Mouse (Mus musculus): ENCODE data around the gene Dbf4. TPM values are rescaled to one million over a fixed set of nuclear protein-coding genes. Genes with fewer than 3 reads are reported as not detected.

The Dbf4 gene
- total and polyA plus RNA-seq, 3 experiments = 53.9 to 71.4 TPM; not detected in 1

DNA sequence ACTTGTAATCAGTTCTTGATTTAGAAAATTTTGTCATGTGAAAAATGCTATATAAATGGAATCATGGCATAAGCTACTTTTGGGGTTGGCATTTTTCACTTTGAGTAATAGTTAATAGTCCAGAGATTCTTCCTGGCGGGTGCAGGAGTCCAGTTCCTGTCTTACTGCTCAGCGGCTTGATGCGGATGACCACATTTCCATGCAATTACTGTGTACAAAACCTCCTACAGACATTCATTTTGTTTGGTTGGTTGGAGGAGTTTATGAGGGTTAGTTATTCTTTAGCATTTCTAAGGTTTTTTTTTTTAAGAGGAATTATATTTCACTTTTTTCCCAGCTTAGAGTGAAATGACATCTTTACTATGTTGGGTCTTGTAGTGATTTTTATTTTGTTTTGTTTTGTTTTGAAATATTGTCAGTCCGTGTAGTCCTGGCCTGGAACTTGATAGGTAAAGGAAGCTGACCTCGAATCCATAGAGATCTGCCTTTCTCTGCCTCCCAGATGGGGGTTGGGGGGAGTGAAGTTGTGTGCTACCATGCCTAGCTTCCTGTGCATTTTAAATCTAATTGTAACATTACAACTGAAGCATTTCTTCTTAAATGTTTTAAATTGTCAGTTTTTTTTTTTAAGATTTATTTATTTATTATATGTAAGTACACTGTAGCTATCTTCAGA is 15.1 kb upstream of the Dbf4 start:
- TF ChIP-seq USF2 (IDR thresholded peaks at IDR 0.05; ENCODE audit: borderline replicate concordance in 1 of 2, insufficient read depth in 1 of 2, low read depth in 1 of 2, low read length in 2 of 2) = no peak
- no peak for TF ChIP-seq ELF1 (IDR thresholded peaks at IDR 0.05; ENCODE audit: low read depth, low read length)
- Histone ChIP-seq H3K9ac (ENCODE audit: control insufficient read depth, low read depth, low read length, poor library complexity, severe bottlenecking) (no peak overlapping the region), H3K79me2 (ENCODE audit: control insufficient read depth, insufficient read depth, low read length, poor library complexity) (no peaks in the 10 kb centered on the region), H3K4me1 (ENCODE audit: control insufficient read depth in 1 of 2, insufficient read depth in 2 of 2, low read length in 2 of 2) (no peaks in the 10 kb centered on the region), H3K9me3 (replicated peaks; ENCODE audit: insufficient read depth, low read length) (no peaks in the 10 kb centered on the region), H3K4me3 (ENCODE audit: control insufficient read depth in 1 of 2, insufficient read depth in 1 of 2, low read depth in 2 of 2, low read length in 2 of 2) (no peak overlapping the region), H3K27ac (ENCODE audit: control insufficient read depth, low read depth, low read length) (no peak overlapping the region), H3K36me3 (ENCODE audit: control insufficient read depth in 1 of 2, insufficient read depth in 2 of 2, low read length in 2 of 2) (peaks cover 0 to 10% of the 10 kb centered on the region in 2 experiments; a peak in 2 of 4 replicates), H3K27me3 (ENCODE audit: control insufficient read depth in 1 of 2, insufficient read depth in 2 of 2, low read length in 2 of 2) (no peaks in the 10 kb centered on the region)
- DNase-seq (ENCODE audit: low read depth, low spot score) = no peak

GRCm38 (mm10) chr5:8425899-8426298 is 3.4 kb upstream of the Dbf4 start:
- Histone ChIP-seq H3K9me3 (replicated peaks; ENCODE audit: insufficient read depth, low read length) (no peaks in the 10 kb centered on the region), H3K4me1 (ENCODE audit: control insufficient read depth in 1 of 2, insufficient read depth in 2 of 2, low read length in 2 of 2) (peaks cover 12 to 16% of the 10 kb centered on the region in 2 experiments; a peak in 3 of 4 replicates), H3K36me3 (ENCODE audit: control insufficient read depth in 1 of 2, insufficient read depth in 2 of 2, low read length in 2 of 2) (peaks cover 6 to 30% of the 10 kb centered on the region in 2 experiments), H3K79me2 (ENCODE audit: control insufficient read depth, insufficient read depth, low read length, poor library complexity) (peaks cover 21% of the 10 kb centered on the region), H3K27ac (ENCODE audit: control insufficient read depth, low read depth, low read length) (no peak overlapping the region; the same call in 1 of the 2 replicates), H3K4me3 (ENCODE audit: control insufficient read depth in 1 of 2, insufficient read depth in 1 of 2, low read depth in 2 of 2, low read length in 2 of 2) (no peak overlapping the region), H3K27me3 (ENCODE audit: control insufficient read depth in 1 of 2, insufficient read depth in 2 of 2, low read length in 2 of 2) (no peaks in the 10 kb centered on the region), H3K9ac (ENCODE audit: control insufficient read depth, low read depth, low read length, poor library complexity, severe bottlenecking) (no peak overlapping the region)
- TF ChIP-seq MEF2A (IDR thresholded peaks at IDR 0.05; ENCODE audit: extremely low read depth, insufficient replicate concordance, low read depth, low read length, poor library complexity, severe bottlenecking) = no peak
- DNase-seq (ENCODE audit: low read depth, low spot score) = peak; percentile 18

DNA sequence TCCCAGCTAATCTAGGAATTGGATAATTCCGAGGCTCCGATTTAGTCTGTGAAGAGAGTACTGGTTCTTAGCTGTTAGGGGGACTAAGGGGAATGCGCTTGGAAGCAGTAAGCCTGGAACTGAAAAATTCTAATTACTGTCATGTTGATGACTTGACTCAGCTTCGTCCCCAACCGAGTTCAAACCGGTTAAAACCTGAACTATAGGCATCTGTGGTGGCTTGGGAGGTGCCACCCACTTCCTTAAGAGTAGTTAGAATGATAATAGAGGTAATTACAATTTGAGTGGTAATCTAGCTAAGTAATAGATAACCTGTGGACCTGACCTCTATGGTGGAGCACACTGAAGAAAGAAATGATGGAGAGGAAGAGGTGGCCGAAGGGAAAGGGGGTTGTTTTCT is 1.6 kb upstream of the Dbf4 start:
- peaks cover 27% of the 10 kb centered on the region for H3K79me2 ChIP-seq (ENCODE audit: control insufficient read depth, insufficient read depth, low read length, poor library complexity)
- H3K4me1 ChIP-seq (ENCODE audit: control insufficient read depth in 1 of 2, insufficient read depth in 2 of 2, low read length in 2 of 2) = peaks cover 6 to 19% of the 10 kb centered on the region in 2 experiments; a peak in 3 of 4 replicates
- peaks cover 11 to 33% of the 10 kb centered on the region in 2 experiments for H3K36me3 ChIP-seq (ENCODE audit: control insufficient read depth in 1 of 2, insufficient read depth in 2 of 2, low read length in 2 of 2)
- DNase-seq (ENCODE audit: low read depth, low spot score) = peak; percentile 73
- H3K9me3 ChIP-seq (replicated peaks; ENCODE audit: insufficient read depth, low read length) = no peaks in the 10 kb centered on the region
- H3K27ac ChIP-seq (ENCODE audit: control insufficient read depth, low read depth, low read length) = peak overlapping the region; percentile 82
- peak overlapping the region; percentile 82 to 87 for H3K4me3 ChIP-seq (ENCODE audit: control insufficient read depth in 1 of 2, insufficient read depth in 1 of 2, low read depth in 2 of 2, low read length in 2 of 2)
- peak overlapping the region; percentile 88 for H3K9ac ChIP-seq (ENCODE audit: control insufficient read depth, low read depth, low read length, poor library complexity, severe bottlenecking)
- TF ChIP-seq RCOR1 (IDR thresholded peaks at IDR 0.05; ENCODE audit: low read depth, low read length) (0 out of 2 replicates have a peak, but pooled peaks have one; percentile 16), JUND (IDR thresholded peaks at IDR 0.05; ENCODE audit: low read depth, low read length) (no peak), ETS1 (IDR thresholded peaks at IDR 0.05; ENCODE audit: low read depth, low read length) (0 out of 2 replicates have a peak, but pooled peaks have one; percentile 17), POLR2A (IDR thresholded peaks at IDR 0.05; ENCODE audit: control insufficient read depth in 1 of 2, insufficient read depth in 1 of 2, low read depth in 1 of 2, low read length in 2 of 2, poor library complexity in 1 of 2) (0 out of 4 replicates have a peak, but pooled peaks of 1 of the 2 experiments have one; percentile 6), USF1 (IDR thresholded peaks at IDR 0.05; ENCODE audit: low read depth, low read length) (no peak)
- no peaks in the 10 kb centered on the region for H3K27me3 ChIP-seq (ENCODE audit: control insufficient read depth in 1 of 2, insufficient read depth in 2 of 2, low read length in 2 of 2)

Data from MEL (cell line).